Mouse (Mus musculus): ENCODE data around the gene Gm21637. TPM values are rescaled to one million over a fixed set of nuclear protein-coding genes. Genes with fewer than 3 reads are reported as not detected.
"Not testable (repeated sequence)": the region's sequence is repeated elsewhere in the genome, so short reads cannot be mapped to it uniquely, and the experiment has no call there.

Gene Gm21637
- total RNA-seq (2021) = not detected
- long read RNA-seq, experiment 1 = 0 reads
- long read RNA-seq, experiment 2 = 0 reads

DNA sequence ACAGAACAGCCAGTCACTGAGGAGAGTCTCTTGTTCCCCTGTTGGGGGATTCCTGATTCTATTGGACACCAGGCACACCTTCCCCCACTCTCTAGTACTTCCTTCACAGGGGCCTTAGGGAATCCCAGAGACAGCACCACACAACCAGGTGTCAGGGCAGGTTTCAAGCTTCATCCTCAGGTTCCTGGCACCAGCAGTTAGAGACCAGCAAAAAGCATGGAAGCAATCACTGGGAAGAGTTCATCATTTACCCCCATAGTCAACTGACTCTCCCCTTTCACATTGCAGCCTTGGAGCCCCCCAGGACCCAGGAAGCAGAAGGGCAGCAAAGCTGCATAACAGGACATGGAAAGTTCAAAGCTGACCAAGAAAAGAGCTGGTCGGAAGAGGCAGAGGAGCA is at the start of gene Gm21637:
Gene Gm21637 (plus strand): TSS at position 301 of the 400 bp plus-strand sequence.
- H3K27ac ChIP-seq; intact Hi-C loops (cut with DNase I); DNase-seq (ENCODE audit: extremely low spot score in 1 of 2, low spot score in 2 of 2); H3K4me3 ChIP-seq: not testable (repeated sequence)

Other genes starting within 250 kb of the Gm21637 start
- gene Btbd35f25, start 244.9 kb upstream of the Gm21637 start, total RNA-seq (2021) = not detected
- not detected for gene Btbd35f22, start 85.8 kb downstream of the Gm21637 start, total RNA-seq (2021)

Measured in left cerebral cortex, adult 2 months (tissue).